Mouse (Mus musculus): ENCODE data around the gene Mfsd4b1.
"Not testable (repeated sequence)": the region's sequence is repeated elsewhere in the genome, so short reads cannot be mapped to it uniquely, and the experiment has no call there.

The Mfsd4b1 gene

GRCm38 (mm10) chr10:40030716-40031115 is 5.6 kb upstream of the Mfsd4b1 start:
- no peak for DNase-seq

- DNase-seq = no peak
These were observed 4.5 kb upstream of the Mfsd4b1 start for GRCm38 (mm10) chr10:40029610-40030009.

- DNase-seq = no peak
These were observed 3.0 kb upstream of the Mfsd4b1 start for GRCm38 (mm10) chr10:40028091-40028490.

- no peak for DNase-seq
These were observed 1.5 kb upstream of the Mfsd4b1 start for GRCm38 (mm10) chr10:40026546-40026945.

- no peak for DNase-seq
These were observed 492 bp upstream of the Mfsd4b1 start for GRCm38 (mm10) chr10:40025560-40025959.

GRCm38 (mm10) chr10:40020401-40020800 is 4.7 kb downstream of the Mfsd4b1 start:
- no peak for DNase-seq

GRCm38 (mm10) chr10:40019492-40019891 is 5.6 kb downstream of the Mfsd4b1 start:
- no peak for DNase-seq

GRCm38 (mm10) chr10:40018261-40018860 is 6.7 kb downstream of the Mfsd4b1 start:
- DNase-seq = no peak

- no peak for DNase-seq
These were observed 15.5 kb downstream of the Mfsd4b1 start for GRCm38 (mm10) chr10:40009591-40009990.

- not testable (repeated sequence) for DNase-seq
These were observed 16.2 kb downstream of the Mfsd4b1 start for GRCm38 (mm10) chr10:40008847-40009246.

GRCm38 (mm10) chr10:40007953-40008352 is 17.1 kb downstream of the Mfsd4b1 start:
- no peak for DNase-seq

GRCm38 (mm10) chr10:40006963-40007362 is 18.1 kb downstream of the Mfsd4b1 start:
- no peak for DNase-seq

GRCm38 (mm10) chr10:40000746-40001145 is 24.3 kb downstream of the Mfsd4b1 start:
- DNase-seq = no peak

- no peak for DNase-seq
These were observed 33.9 kb downstream of the Mfsd4b1 start for GRCm38 (mm10) chr10:39991155-39991554.

GRCm38 (mm10) chr10:39986466-39986865 is 38.6 kb downstream of the Mfsd4b1 start, which contains the start of gene Mfsd4b5:
Mfsd4b5 (minus strand) TSS chr10:39986646.
- DNase-seq = no peak

GRCm38 (mm10) chr10:39982604-39983003 is 42.5 kb downstream of the Mfsd4b1 start:
- no peak for DNase-seq

GRCm38 (mm10) chr10:39978231-39978630 is 46.8 kb downstream of the Mfsd4b1 start:
- DNase-seq = no peak

- no peak for DNase-seq
These were observed 47.7 kb downstream of the Mfsd4b1 start for GRCm38 (mm10) chr10:39977346-39977745.

- DNase-seq = no peak
These were observed 49.3 kb downstream of the Mfsd4b1 start for GRCm38 (mm10) chr10:39975771-39976170.

GRCm38 (mm10) chr10:39974982-39975381 is 50.1 kb downstream of the Mfsd4b1 start:
- no peak for DNase-seq

- DNase-seq = no peak
These were observed 57.6 kb downstream of the Mfsd4b1 start for GRCm38 (mm10) chr10:39967512-39967911.

GRCm38 (mm10) chr10:39961906-39962305 is 63.2 kb downstream of the Mfsd4b1 start:
- no peak for DNase-seq

GRCm38 (mm10) chr10:39960441-39960822 is 64.6 kb downstream of the Mfsd4b1 start:
- no peak for DNase-seq

- peak; percentile 97 for DNase-seq
These were observed 65.2 kb downstream of the Mfsd4b1 start, which contains the start of gene Mfsd4b3 for GRCm38 (mm10) chr10:39959761-39960440. Mfsd4b3 (minus strand) TSS chr10:39960153.

- peak; percentile 26 for DNase-seq
These were observed 66.8 kb downstream of the Mfsd4b1 start for GRCm38 (mm10) chr10:39958266-39958665.
